19 mouse cellular contexts compared by ENCODE assay signal in genomic region chr2:63574008-63574703, GRCm38 (mm10).
A peak's percentile ranks its signal among the peaks of the same experiment; 100 is the strongest.
DNase-seq lines count a peak whose midpoint lies in the region; ATAC-seq lines count a peak whose summit lies in the region.
"Had no signal": no experiment of that assay in that cellular context is flagged by ENCODE, and none has a peak within 500 bp of the region (broad histone marks: within the 10 kb centered on the region; RNA-seq: fewer than 3 reads in every experiment).

No protein-coding gene starts in this region.

- peak; percentile 65; the same call in 1 of the 2 replicates for ATAC-seq in hindbrain, embryonic 11.5 days (ENCODE audit: low FRiP score)
- 0 out of 2 replicates have a peak, but pooled peaks have one; percentile 39 for ATAC-seq in embryonic facial prominence, embryonic 11.5 days (replicated peaks; ENCODE audit: insufficient number of reproducible peaks, low FRiP score, low TSS enrichment, low read depth)
- peak; percentile 75 for ATAC-seq in hindbrain, embryonic 12.5 days (ENCODE audit: low FRiP score)
- peak; percentile 85 for ATAC-seq in midbrain, embryonic 16.5 days
- no peak for ATAC-seq in CD4-positive, CD25-positive, alpha-beta regulatory T cell, adult 4 months
- ATAC-seq: intestine, embryonic 15.5 days; liver, postnatal 0 days had no signal

- no peaks in the 10 kb centered on the region for H3K36me3 ChIP-seq in hindbrain, embryonic 11.5 days (ENCODE audit: control insufficient read depth, insufficient read depth, low read length)
- no peaks in the 10 kb centered on the region for H3K36me3 ChIP-seq in hindbrain, embryonic 10.5 days
- no peaks in the 10 kb centered on the region for H3K36me3 ChIP-seq in embryonic facial prominence, embryonic 11.5 days (replicated peaks; ENCODE audit: control insufficient read depth, insufficient read depth, low read depth, low read length)
- no peaks in the 10 kb centered on the region for H3K36me3 ChIP-seq in hindbrain, embryonic 12.5 days
- no peaks in the 10 kb centered on the region for H3K36me3 ChIP-seq in midbrain, embryonic 16.5 days (ENCODE audit: control insufficient read depth, insufficient read depth, low read length)
- H3K36me3 ChIP-seq: embryonic facial prominence, embryonic 15.5 days; heart, embryonic 13.5 days; intestine, embryonic 15.5 days; limb, embryonic 13.5 days had no signal

- no peaks in the 10 kb centered on the region for H3K9me3 ChIP-seq in hindbrain, embryonic 11.5 days (ENCODE audit: control insufficient read depth, low read length)
- H3K9me3 ChIP-seq in hindbrain, embryonic 10.5 days = no peaks in the 10 kb centered on the region
- H3K9me3 ChIP-seq in embryonic facial prominence, embryonic 11.5 days (replicated peaks; ENCODE audit: control insufficient read depth, low read length) = no peaks in the 10 kb centered on the region
- H3K9me3 ChIP-seq in hindbrain, embryonic 12.5 days (replicated peaks) = no peaks in the 10 kb centered on the region
- no peaks in the 10 kb centered on the region for H3K9me3 ChIP-seq in midbrain, embryonic 16.5 days (replicated peaks; ENCODE audit: control insufficient read depth, low read length, poor library complexity, severe bottlenecking)
- H3K9me3 ChIP-seq: embryonic facial prominence, embryonic 15.5 days; intestine, embryonic 15.5 days; limb, embryonic 13.5 days had no signal

- H3K4me1 ChIP-seq in hindbrain, embryonic 11.5 days (replicated peaks; ENCODE audit: control insufficient read depth, insufficient read depth, low read length) = 0 out of 2 replicates have a peak, but pooled peaks cover 2% of the 10 kb centered on the region
- peaks cover 29% of the 10 kb centered on the region for H3K4me1 ChIP-seq in hindbrain, embryonic 10.5 days (replicated peaks)
- no peaks in the 10 kb centered on the region for H3K4me1 ChIP-seq in embryonic facial prominence, embryonic 11.5 days (ENCODE audit: control insufficient read depth, insufficient read depth, low read length)
- 0 out of 2 replicates have a peak, but pooled peaks cover 7% of the 10 kb centered on the region for H3K4me1 ChIP-seq in hindbrain, embryonic 12.5 days
- H3K4me1 ChIP-seq in midbrain, embryonic 16.5 days (ENCODE audit: control insufficient read depth, insufficient read depth, low read length) = no peaks in the 10 kb centered on the region
- H3K4me1 ChIP-seq: embryonic facial prominence, embryonic 15.5 days; intestine, embryonic 15.5 days; limb, embryonic 13.5 days had no signal

- no peak overlapping the region for H3K4me3 ChIP-seq in hindbrain, embryonic 11.5 days (ENCODE audit: low read depth, low read length)
- no peak overlapping the region for H3K4me3 ChIP-seq in hindbrain, embryonic 10.5 days
- no peak overlapping the region for H3K4me3 ChIP-seq in embryonic facial prominence, embryonic 11.5 days (ENCODE audit: low read depth, low read length)
- H3K4me3 ChIP-seq in hindbrain, embryonic 12.5 days = no peak overlapping the region
- H3K4me3 ChIP-seq in midbrain, embryonic 16.5 days (ENCODE audit: low read depth, low read length) = no peak overlapping the region
- H3K4me3 ChIP-seq: embryonic facial prominence, embryonic 15.5 days; heart, embryonic 13.5 days; intestine, embryonic 15.5 days; limb, embryonic 13.5 days had no signal

- no peaks in the 10 kb centered on the region for H3K27me3 ChIP-seq in hindbrain, embryonic 11.5 days (ENCODE audit: control insufficient read depth, insufficient read depth, low read length)
- H3K27me3 ChIP-seq in hindbrain, embryonic 10.5 days (ENCODE audit: insufficient read depth, poor library complexity, severe bottlenecking) = no peaks in the 10 kb centered on the region
- no peaks in the 10 kb centered on the region for H3K27me3 ChIP-seq in embryonic facial prominence, embryonic 11.5 days (ENCODE audit: control insufficient read depth, insufficient read depth, low read length)
- no peaks in the 10 kb centered on the region for H3K27me3 ChIP-seq in hindbrain, embryonic 12.5 days
- H3K27me3 ChIP-seq in midbrain, embryonic 16.5 days (ENCODE audit: control insufficient read depth, insufficient read depth, low read depth, low read length) = no peaks in the 10 kb centered on the region
- H3K27me3 ChIP-seq: embryonic facial prominence, embryonic 15.5 days; heart, embryonic 13.5 days; intestine, embryonic 15.5 days; limb, embryonic 13.5 days had no signal

- H3K27ac ChIP-seq in hindbrain, embryonic 11.5 days (ENCODE audit: low read depth, low read length) = no peak overlapping the region
- no peak overlapping the region for H3K27ac ChIP-seq in hindbrain, embryonic 10.5 days
- no peak overlapping the region for H3K27ac ChIP-seq in embryonic facial prominence, embryonic 11.5 days (replicated peaks; ENCODE audit: low read depth, low read length)
- H3K27ac ChIP-seq in hindbrain, embryonic 12.5 days = no peak overlapping the region
- peak overlapping the region; percentile 10; the same call in 1 of the 2 replicates for H3K27ac ChIP-seq in midbrain, embryonic 16.5 days (ENCODE audit: low read length)
- H3K27ac ChIP-seq: embryonic facial prominence, embryonic 15.5 days; heart, embryonic 13.5 days; intestine, embryonic 15.5 days; limb, embryonic 13.5 days had no signal

- WGBS in hindbrain, embryonic 11.5 days = 22% methylated on average over 4 of the region's 4 CpGs
- 19% methylated on average over 4 of the region's 4 CpGs for whole genome bisulfite sequencing in hindbrain, embryonic 10.5 days
- WGBS in embryonic facial prominence, embryonic 11.5 days = 27% methylated on average over 4 of the region's 4 CpGs
- 16% methylated on average over 4 of the region's 4 CpGs for WGBS in hindbrain, embryonic 12.5 days
- WGBS in midbrain, embryonic 16.5 days = 15% methylated on average over 4 of the region's 4 CpGs

- no peak overlapping the region for H3K4me2 ChIP-seq in hindbrain, embryonic 11.5 days (replicated peaks; ENCODE audit: low read depth, low read length)
- H3K4me2 ChIP-seq in embryonic facial prominence, embryonic 11.5 days (ENCODE audit: low read depth, low read length) = no peak overlapping the region
- no peak overlapping the region for H3K4me2 ChIP-seq in hindbrain, embryonic 12.5 days (replicated peaks)
- no peak overlapping the region for H3K4me2 ChIP-seq in midbrain, embryonic 16.5 days (ENCODE audit: low read length)
- H3K4me2 ChIP-seq: embryonic facial prominence, embryonic 15.5 days; heart, embryonic 13.5 days; intestine, embryonic 15.5 days; limb, embryonic 13.5 days had no signal

- H3K9ac ChIP-seq in hindbrain, embryonic 11.5 days (ENCODE audit: low read depth, low read length) = no peak overlapping the region
- H3K9ac ChIP-seq in embryonic facial prominence, embryonic 11.5 days (replicated peaks; ENCODE audit: low read length) = no peak overlapping the region
- H3K9ac ChIP-seq in hindbrain, embryonic 12.5 days = no peak overlapping the region
- no peak overlapping the region for H3K9ac ChIP-seq in midbrain, embryonic 16.5 days (ENCODE audit: low read depth, low read length)
- H3K9ac ChIP-seq: embryonic facial prominence, embryonic 15.5 days; heart, embryonic 13.5 days; intestine, embryonic 15.5 days; limb, embryonic 13.5 days; liver, postnatal 0 days had no signal

- peak; percentile 22 for DNase-seq in hindbrain, embryonic 11.5 days (ENCODE audit: low spot score)
- DNase-seq in hindbrain, embryonic 10.5 days (ENCODE audit: low spot score) = no peak
- DNase-seq in embryonic facial prominence, embryonic 11.5 days (ENCODE audit: low spot score) = peak; percentile 26
- no peak for DNase-seq in right cerebral cortex, postnatal 4 days
- no peak for DNase-seq in gastrocnemius, postnatal 10 days
- DNase-seq: cerebellum, adult 11-12 months; gastrocnemius, postnatal 14 days; kidney, postnatal 36 days; layer of hippocampus, postnatal 36 days; liver, postnatal 0 days; right cerebral cortex, adult 18-20 months; thymus, postnatal 25 days had no signal

Comparison
In these comparisons a context has a peak if more than half of its experiments do, and no peak if none do; other contexts are left out.
1. DNase-seq: peak in hindbrain, embryonic 11.5 days (single experiment) and embryonic facial prominence, embryonic 11.5 days (single experiment); none in hindbrain, embryonic 10.5 days (single experiment), right cerebral cortex, postnatal 4 days (single experiment) and gastrocnemius, postnatal 10 days (single experiment).